Mouse (Mus musculus) heart, postnatal 4 days (tissue): ENCODE measurements around the gene Slc25a34. TPM values are rescaled to one million over a fixed set of nuclear protein-coding genes. Genes with fewer than 3 reads are reported as not detected.

Source experiments
- DNase-seq: peaks from one replicate; pipeline ENCODE4 v3.0.0; 2021
- total RNA-seq, 2 experiments: library from RNA; stranded (reverse); gene quantifications; 2 replicates each; pipeline ENCODE4 v1.2.3; 2021

The Slc25a34 gene
- total RNA-seq, 2 experiments from 2014 or later = 32.5 to 33.6 TPM

DNA sequence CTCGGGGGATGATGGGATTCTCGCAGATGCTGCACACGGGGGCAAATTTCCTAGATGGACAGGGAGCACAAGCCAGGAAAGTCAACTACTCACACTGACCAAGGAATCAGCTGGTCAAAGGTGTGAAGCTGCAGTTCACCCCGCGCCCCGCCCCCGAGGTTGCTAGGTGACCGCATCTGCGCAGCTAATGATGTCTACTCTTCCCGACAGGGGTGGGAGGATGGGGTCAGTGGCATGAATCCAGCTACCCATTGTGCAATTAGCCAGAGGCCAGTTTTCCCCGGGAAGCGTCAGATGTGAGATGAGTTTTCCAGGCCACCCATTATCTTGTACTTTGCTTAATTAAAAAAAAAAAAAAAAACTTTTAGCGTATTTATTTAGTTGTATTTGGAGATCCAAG lies 42.6 kb downstream of the Slc25a34 start:
- DNase-seq = no peak

DNA sequence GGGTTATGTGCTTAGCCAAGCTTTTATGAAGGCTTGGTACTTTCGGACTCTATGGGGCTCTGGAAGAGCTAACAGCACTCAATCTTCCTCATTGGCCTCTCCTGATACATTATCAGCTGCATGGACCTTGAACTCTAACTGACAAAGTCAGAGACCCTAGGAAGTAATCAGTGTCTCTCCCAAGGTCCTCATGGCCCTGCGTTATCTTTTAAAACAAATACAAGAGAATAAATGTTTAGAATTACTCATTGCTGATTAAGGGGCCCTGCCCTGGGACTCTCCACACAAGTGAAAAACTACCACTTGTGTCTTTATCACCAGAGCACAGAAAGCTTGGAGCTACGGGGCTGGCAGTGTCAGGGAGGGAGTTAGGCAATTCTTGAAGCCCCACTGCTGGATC lies 44.8 kb downstream of the Slc25a34 start:
- DNase-seq = no peak

DNA sequence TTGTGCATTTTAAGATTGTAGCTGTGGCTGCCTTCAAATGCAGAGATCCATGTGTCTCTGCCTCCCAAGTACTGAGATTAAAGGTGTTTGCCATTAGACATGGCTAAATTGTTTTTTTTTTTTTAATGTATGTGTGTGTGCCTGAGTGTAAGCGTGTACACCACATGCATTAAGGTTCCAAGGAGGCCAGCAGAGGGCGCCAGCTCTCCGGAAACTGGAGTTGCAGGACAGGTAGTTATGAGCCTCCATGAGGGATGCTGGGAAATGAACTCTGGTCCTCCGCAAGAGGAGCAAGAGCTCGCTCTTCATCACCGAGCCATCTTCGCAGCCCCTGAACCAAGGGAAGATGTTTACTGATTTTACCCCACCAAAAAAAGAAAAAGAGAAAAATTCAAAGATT lies 46.7 kb downstream of the Slc25a34 start:
- no peak for DNase-seq

DNA sequence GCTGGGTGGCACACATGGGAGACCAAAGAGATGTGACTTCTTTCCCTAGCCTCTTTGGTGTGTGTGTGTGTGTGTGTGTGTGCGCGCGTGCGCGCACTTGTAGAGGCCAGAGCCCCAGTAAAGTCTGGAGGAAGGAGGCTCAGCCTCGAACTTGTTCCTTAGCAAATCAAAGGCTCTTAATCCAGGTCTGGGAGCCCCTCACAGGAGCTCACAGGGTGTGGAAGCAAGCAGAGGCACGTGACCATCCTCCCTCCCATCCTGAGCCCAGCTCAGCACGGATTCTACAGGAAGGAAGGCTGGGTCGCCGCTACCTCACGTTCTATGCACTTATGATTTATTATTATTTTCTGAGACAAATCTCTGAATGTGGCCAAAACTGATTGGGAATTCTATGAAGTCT lies 47.2 kb downstream of the Slc25a34 start:
- DNase-seq = no peak

DNA sequence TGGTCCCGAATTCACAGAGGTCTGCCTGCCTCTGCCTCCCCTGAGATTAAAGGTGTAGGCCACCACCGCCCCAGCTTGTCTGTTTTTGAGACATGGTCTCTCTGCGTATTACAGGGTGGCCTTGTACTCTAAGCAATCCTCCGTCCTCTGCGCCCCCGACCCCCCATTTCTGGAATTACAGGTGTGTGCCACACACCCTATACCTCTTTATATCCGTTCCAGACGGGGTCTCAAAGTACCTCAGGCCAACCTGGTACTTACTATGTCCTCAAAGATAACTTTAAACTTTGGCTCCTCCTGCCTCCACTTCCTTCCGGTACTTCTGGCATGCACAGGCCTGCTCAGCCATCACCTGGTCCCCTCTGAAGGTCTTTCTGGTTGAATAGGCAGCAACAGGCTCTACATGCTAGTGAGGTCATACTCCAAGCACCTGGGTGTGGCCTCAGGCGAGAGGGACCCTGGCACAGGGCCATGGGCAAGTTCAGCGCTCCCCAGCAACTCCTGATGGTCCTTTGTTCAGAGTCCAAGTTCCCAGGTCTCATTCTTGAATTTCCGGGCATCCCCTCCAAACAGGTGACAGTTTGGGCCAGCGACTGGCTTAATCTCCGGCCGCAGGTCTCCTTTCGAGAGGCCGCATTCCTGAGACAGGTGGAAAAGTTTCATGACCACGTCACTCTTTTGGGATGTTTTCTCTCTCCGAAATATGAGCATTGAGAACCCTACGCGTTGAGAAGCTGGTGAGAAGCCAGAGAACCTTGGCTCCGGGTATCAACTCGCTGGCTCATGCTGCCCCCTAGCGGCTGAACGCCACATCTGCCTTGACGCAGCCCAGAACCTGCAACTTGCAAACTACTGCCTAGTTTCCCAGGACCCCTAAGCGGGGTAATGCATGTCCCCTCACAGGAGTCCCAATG lies 48.6 kb downstream of the Slc25a34 start:
- peak; percentile 94 for DNase-seq

DNA sequence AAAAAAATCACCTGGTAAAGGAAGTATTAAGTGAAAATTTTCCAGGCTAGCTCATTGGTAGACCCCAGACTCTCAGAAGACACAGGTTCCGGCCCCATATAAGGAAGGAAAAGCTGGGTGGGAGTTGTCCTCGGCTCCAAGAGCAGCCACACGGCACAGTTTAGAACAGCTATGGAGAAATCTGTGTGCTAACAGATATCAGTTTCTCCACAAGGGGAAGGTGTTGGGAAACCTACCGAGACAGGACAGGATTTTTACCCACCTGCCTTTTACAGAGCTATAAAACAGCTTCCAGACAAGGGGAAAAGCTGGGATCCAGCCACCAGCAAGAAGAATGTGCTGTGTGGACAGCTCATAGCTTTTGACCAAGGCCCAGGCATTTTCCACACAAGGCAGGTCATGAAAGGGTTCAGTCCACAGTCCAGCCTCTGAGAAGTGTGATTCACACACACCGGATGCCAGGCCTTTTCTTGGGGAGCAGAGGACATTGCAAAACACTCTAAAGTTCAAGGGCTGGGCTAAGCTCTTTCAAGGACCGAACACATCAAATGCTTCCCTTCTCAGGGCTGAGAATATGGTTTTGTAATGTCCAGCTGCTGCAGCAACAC lies 50.2 kb downstream of the Slc25a34 start:
- DNase-seq = no peak

DNA sequence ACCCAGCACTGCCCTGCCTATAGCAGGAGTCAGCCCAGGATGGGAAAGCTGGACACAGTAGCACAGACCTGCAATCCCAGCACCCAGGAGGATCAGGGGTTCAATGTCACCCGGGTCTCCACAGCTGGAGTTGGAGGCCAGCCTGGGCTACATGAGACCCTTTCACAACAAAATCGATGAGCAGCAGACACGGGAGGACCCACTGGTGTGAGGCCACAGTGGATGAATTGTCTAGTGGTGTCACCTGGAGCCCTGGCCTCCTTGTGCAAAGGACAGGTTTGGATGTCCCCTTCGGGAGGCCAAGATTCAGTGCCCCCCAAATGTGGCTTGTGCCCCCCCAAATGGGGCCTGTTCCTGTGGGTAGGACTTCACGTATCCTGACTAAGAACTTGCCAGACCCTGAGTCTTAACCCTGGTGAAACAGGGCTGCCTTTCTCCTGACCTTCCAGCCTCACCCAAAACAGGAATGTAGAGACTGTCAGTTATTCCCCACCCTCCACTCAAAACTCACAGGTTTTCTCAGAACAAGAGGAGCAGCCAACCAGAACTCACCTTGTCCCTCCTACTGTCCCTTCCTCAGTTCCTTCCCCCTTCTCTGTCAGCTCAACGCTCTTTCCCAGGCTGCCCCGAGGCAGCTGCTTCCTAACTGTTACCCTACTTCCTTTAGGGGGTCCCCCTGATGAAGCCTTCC lies 50.8 kb downstream of the Slc25a34 start:
- no peak for DNase-seq

DNA sequence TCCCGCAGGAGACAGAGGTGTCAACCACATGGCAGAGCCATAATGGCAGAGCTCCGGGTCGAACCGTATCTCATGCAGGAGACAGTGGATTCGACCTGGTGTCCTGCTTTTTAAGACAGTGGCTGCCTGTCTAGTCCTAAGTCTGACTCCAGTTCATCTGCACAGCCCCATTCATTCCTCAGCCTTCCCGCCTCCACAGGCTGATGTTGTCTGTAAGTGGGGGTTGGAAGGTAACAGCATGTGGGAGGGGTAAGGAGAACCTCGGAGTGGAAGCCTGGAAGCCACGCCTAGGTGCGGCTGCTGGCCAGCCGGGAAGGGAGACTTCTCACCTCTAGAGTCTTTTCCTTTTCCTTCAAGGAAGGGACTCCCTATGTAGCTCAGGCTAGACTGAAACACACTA lies 51.7 kb downstream of the Slc25a34 start:
- DNase-seq = no peak

DNA sequence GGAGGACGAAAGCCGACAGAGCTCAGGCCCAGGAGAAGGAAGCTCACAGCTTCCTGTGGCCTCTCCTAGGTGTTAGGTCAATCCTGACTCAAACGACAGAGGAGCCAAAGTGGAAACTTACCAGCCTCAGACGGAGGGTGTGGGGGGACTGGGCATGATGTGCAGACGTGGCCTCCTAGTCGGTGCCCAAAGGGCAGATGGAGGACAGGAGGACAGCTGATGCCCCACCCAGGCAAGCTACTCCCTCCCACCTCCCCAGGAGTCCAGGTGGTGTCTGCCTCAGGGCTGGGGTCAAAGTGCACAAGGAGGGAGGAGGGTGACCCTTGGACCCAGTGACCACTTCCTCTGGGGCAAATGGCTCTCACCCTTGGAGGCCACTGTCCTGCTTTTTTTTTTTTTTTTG lies 52.3 kb downstream of the Slc25a34 start:
- no peak for DNase-seq

DNA sequence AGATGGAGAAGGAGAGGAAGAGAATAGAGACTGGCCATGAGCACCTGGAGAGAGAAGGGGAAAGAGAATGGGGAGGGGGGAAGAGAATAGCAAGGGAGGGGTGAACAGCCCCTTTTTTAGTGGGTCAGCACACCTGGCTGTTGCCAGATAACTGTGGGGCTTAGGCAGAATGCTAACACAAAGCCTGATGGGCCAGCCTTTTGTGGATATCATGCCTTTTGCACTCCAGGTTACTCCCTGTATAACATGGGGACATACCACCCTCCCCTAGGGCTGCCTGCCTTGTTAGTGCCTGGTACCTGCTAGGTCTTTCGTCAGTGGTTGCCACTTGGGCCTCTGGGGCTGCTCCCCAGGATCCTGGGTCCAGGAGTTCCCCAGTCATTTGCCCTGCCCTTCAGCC lies 52.8 kb downstream of the Slc25a34 start:
- no peak for DNase-seq

DNA sequence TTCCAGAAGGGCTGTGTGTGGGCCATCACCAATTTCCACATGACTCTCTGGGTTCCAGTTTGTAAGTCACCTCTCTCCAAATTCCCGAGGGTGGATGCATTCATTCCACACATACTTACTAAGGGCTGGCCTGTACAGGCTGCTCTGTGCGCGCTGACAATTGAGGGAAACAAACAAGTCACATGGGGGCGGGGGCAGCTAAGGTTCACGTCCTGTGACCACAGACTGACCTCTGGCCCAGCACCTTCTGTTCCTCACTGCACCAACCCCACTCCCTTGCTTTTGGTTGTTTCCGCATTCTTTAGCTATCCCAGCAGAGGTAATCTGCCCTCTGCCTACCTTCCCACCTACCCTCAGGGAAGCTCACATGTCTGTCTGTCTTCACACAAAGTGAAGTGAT lies 53.6 kb downstream of the Slc25a34 start:
- peak; percentile 53 for DNase-seq

DNA sequence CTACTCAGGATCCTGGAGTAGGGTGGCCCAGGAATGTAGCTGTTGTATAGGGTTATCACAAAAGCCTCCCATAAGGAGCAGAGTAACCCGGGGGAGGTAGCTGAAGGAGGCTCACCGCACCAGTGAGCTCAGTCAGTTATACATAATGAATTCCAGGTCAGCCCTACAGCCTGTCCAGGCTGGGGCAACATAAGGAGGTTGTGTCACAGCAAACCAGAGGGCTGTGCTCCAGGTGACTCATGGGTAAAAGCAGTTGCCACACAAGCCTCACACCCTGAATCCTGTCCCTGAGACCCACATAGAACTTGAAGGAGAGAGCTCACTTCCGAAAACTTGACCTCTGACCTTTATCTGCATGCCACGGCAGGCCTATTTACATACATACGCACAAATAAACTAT lies 54.7 kb downstream of the Slc25a34 start:
- no peak for DNase-seq

Other genes with a start within 250 kb of the Slc25a34 start
- gene Clcnka, start 225.1 kb downstream of the Slc25a34 start, total RNA-seq = not detected
- gene Clcnkb, start 207.8 kb downstream of the Slc25a34 start, total RNA-seq = 1 to 10 TPM in 1 of 2 experiments, under 1 TPM in 1; 0.61 to 1.3 TPM
- gene Hspb7, start 203.0 kb downstream of the Slc25a34 start, total RNA-seq = 100 to 1,000 TPM; 865 to 923 TPM
- gene Srarp, start 187.7 kb downstream of the Slc25a34 start, total RNA-seq = not detected
- gene Zbtb17, start 179.2 kb downstream of the Slc25a34 start, total RNA-seq = 10 to 100 TPM; 19.2 to 21.7 TPM
- gene Spen, start 85.2 kb downstream of the Slc25a34 start, total RNA-seq = 10 to 100 TPM; 33.7 to 34.9 TPM
- gene Fblim1, start 17.7 kb downstream of the Slc25a34 start, total RNA-seq = 100 to 1,000 TPM; 122 to 145 TPM
- 1 to 10 TPM; 3.1 to 3.2 TPM for gene Tmem82, start 5.2 kb downstream of the Slc25a34 start, total RNA-seq
- gene Plekhm2, start 41.1 kb upstream of the Slc25a34 start, total RNA-seq = 10 to 100 TPM; 57.5 to 64.5 TPM
- 1 to 10 TPM; 1.6 to 4.0 TPM for gene Rsc1a1, start 61.8 kb upstream of the Slc25a34 start, total RNA-seq
- 10 to 100 TPM; 34.9 to 36.8 TPM for gene Ddi2, start 99.6 kb upstream of the Slc25a34 start, total RNA-seq
- gene Agmat, start 122.9 kb upstream of the Slc25a34 start, total RNA-seq = under 1 TPM; 0.43 to 0.57 TPM
- 10 to 100 TPM; 16.6 to 16.8 TPM for gene Dnajc16, start 167.1 kb upstream of the Slc25a34 start, total RNA-seq
- gene Casp9, start 169.8 kb upstream of the Slc25a34 start, total RNA-seq = 10 to 100 TPM; 13.5 to 13.8 TPM
- gene Cela2a, start 202.3 kb upstream of the Slc25a34 start, total RNA-seq = not detected
- not detected for gene Ctrc, start 222.5 kb upstream of the Slc25a34 start, total RNA-seq